Mouse (Mus musculus) mouse embryonic stem cell (cell line): ENCODE data around the gene Tecta.

Source experiments
- in situ Hi-C, 2 experiments: fragments of 300-500 bp; cut with MboI; formaldehyde crosslinking; loops; 1 replicate in 1 of 2; 3 replicates in 1 of 2; pipeline ENCODE4 v1.14.3; 2019 to 2020; ENCODE audit warnings: low sequenced_read_pairs in 2 of 2, low pct_unique_long_range_greater_than_20kb in 1 of 2, mixed read lengths in 1 of 2; ENCODE audit not compliant: unreplicated experiment in 1 of 2

Tecta gene

GRCm38 (mm10) chr9:42293596-42293995 is 106.1 kb downstream of the Tecta start:
- in situ Hi-C loops = no loop called here

GRCm38 (mm10) chr9:42293051-42293450 is 106.7 kb downstream of the Tecta start:
- in situ Hi-C loops = no loop called here

- in situ Hi-C loops = no loop called here
Observed at GRCm38 (mm10) chr9:42279676-42280075, 120.1 kb downstream of the Tecta start.
